Mouse (Mus musculus): ENCODE measurements around the gene Tmem179b.

GRCm38 (mm10) chr19:8819596-8820423 lies 45.5 kb upstream of the Tmem179b start, which contains the start of gene Hnrnpul2:
- TF ChIP-seq GATA1 (IDR thresholded peaks at IDR 0.05; ENCODE audit: low read length): no peak
- no peak for TF ChIP-seq TAL1 (IDR thresholded peaks at IDR 0.05; ENCODE audit: low read length)

Data from erythroblast, embryonic 14.5 days (primary cell).